Comparison of ENCODE assay signal across 8 mouse cellular contexts in the genomic region with DNA sequence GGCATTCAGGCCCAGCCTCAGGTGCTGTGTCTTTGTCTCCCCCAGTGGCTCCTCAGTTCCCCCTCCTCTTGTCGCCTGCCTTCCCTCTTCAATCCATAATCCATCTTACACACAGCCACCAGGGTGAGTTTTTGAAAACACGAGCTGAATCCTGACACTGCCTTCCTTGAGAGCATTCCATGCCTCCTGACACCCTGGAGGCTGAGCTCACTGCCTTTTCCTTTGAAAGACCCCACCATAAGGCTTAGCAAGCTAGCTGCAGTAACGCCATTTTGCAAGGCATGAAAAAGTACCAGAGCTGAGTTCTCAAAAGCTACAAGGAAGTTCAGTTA. TPM values are rescaled to one million over a fixed set of nuclear protein-coding genes. Genes with fewer than 3 reads are reported as not detected.
DNase-seq lines count a peak whose midpoint lies in the region; ATAC-seq and TF ChIP-seq lines count a peak whose summit lies in the region.
"Not testable (repeated sequence)": the region's sequence is repeated elsewhere in the genome, so short reads cannot be mapped to it uniquely, and the experiment has no call there.

No protein-coding gene starts in this region.

- H3K27ac ChIP-seq in cortical plate, adult 2 months (ENCODE audit: insufficient read depth, low read length): peak overlapping the region; percentile 84; the same call in 1 of the 2 replicates
- H3K27ac ChIP-seq in forebrain, embryonic 15.5 days (replicated peaks): peak overlapping the region; percentile 93
- H3K27ac ChIP-seq in heart, postnatal 0 days (ENCODE audit: low read depth): peak overlapping the region; percentile 90
- peak overlapping the region; percentile 77 for H3K27ac ChIP-seq in intestine, postnatal 0 days (ENCODE audit: low read depth, low read length)
- H3K27ac ChIP-seq in limb, embryonic 15.5 days: peak overlapping the region; percentile 87
- peak overlapping the region; percentile 47 for H3K27ac ChIP-seq in macrophage
- peak overlapping the region; percentile 87 for H3K27ac ChIP-seq in neural tube, embryonic 13.5 days (replicated peaks)

- 0 out of 2 replicates have a peak, but pooled peaks have one; percentile 8 for ATAC-seq in forebrain, embryonic 15.5 days (replicated peaks)
- not testable (repeated sequence) for ATAC-seq in heart, postnatal 0 days (ENCODE audit: insufficient read depth, low read depth); intestine, postnatal 0 days; limb, embryonic 15.5 days (ENCODE audit: insufficient number of reproducible peaks, low FRiP score, low TSS enrichment, low read depth); neural tube, embryonic 13.5 days (ENCODE audit: low read depth)

- TF ChIP-seq CTCF in cortical plate, adult 2 months (IDR thresholded peaks at IDR 0.05; ENCODE audit: extremely low read depth, insufficient read depth, low read length); heart, postnatal 0 days (IDR thresholded peaks at IDR 0.05; ENCODE audit: low read depth): not testable (repeated sequence)
- TF ChIP-seq CTCF in intestine, postnatal 0 days (IDR thresholded peaks at IDR 0.05; ENCODE audit: low read depth): peak; percentile 25; the same call in 1 of the 2 replicates

- TF ChIP-seq EP300 in heart, postnatal 0 days (IDR thresholded peaks at IDR 0.05; ENCODE audit: low read depth): not testable (repeated sequence)

- not testable (repeated sequence) for H3K27me3 ChIP-seq in forebrain, embryonic 15.5 days; heart, postnatal 0 days (ENCODE audit: control insufficient read depth, insufficient read depth, low read length); intestine, postnatal 0 days (replicated peaks; ENCODE audit: control insufficient read depth, insufficient read depth, low read length); limb, embryonic 15.5 days; neural tube, embryonic 13.5 days

- not testable (repeated sequence) for H3K4me3 ChIP-seq in cortical plate, adult 2 months (ENCODE audit: insufficient read depth, low read length); intestine, postnatal 0 days (ENCODE audit: low read depth, low read length)
- H3K4me3 ChIP-seq in forebrain, embryonic 15.5 days: peak overlapping the region; percentile 14
- H3K4me3 ChIP-seq in heart, postnatal 0 days (ENCODE audit: low read depth, low read length): peak overlapping the region; percentile 7
- peak overlapping the region; percentile 20 for H3K4me3 ChIP-seq in limb, embryonic 15.5 days
- peak overlapping the region; percentile 19; the same call in 1 of the 2 replicates for H3K4me3 ChIP-seq in macrophage (ENCODE audit: inconsistent target)
- peak overlapping the region; percentile 12 for H3K4me3 ChIP-seq in neural tube, embryonic 13.5 days

- 9% methylated on average over 3 of the region's 3 CpGs for WGBS in forebrain, embryonic 15.5 days
- 19% methylated on average over 3 of the region's 3 CpGs for WGBS in heart, postnatal 0 days
- 17% methylated on average over 3 of the region's 3 CpGs for WGBS in intestine, postnatal 0 days
- 15% methylated on average over 3 of the region's 3 CpGs for WGBS in limb, embryonic 15.5 days
- WGBS in macrophage (ENCODE audit: missing documents): 55% methylated on average over 2 of the region's 3 CpGs
- WGBS in neural tube, embryonic 13.5 days: 8% methylated on average over 3 of the region's 3 CpGs

- not testable (repeated sequence) for TF ChIP-seq POLR2A in cortical plate, adult 2 months (IDR thresholded peaks at IDR 0.05; ENCODE audit: extremely low read depth, insufficient read depth, low read length)

- H3K4me2 ChIP-seq in forebrain, embryonic 15.5 days (replicated peaks): peak overlapping the region; percentile 30
- peak overlapping the region; percentile 41 for H3K4me2 ChIP-seq in heart, postnatal 0 days (ENCODE audit: low read depth, low read length)
- H3K4me2 ChIP-seq in intestine, postnatal 0 days (replicated peaks; ENCODE audit: low read depth): 0 out of 2 replicates have a peak overlapping the region, but pooled peaks have one; percentile 46
- H3K4me2 ChIP-seq in limb, embryonic 15.5 days: peak overlapping the region; percentile 37
- H3K4me2 ChIP-seq in neural tube, embryonic 13.5 days: peak overlapping the region; percentile 33

- H3K79me2 ChIP-seq in macrophage (ENCODE audit: inconsistent target): not testable (repeated sequence)

- 0 out of 2 replicates have a peak overlapping the region, but pooled peaks have one; percentile 9 for H3K9ac ChIP-seq in forebrain, embryonic 15.5 days (replicated peaks)
- not testable (repeated sequence) for H3K9ac ChIP-seq in heart, postnatal 0 days (replicated peaks; ENCODE audit: low read depth, low read length); intestine, postnatal 0 days (ENCODE audit: low read depth, low read length); limb, embryonic 15.5 days
- H3K9ac ChIP-seq in neural tube, embryonic 13.5 days: peak overlapping the region; percentile 41; the same call in 1 of the 2 replicates

- not testable (repeated sequence) for H3K9me3 ChIP-seq in forebrain, embryonic 15.5 days; heart, postnatal 0 days (replicated peaks; ENCODE audit: control insufficient read depth, low read length); intestine, postnatal 0 days (ENCODE audit: control insufficient read depth); limb, embryonic 15.5 days; neural tube, embryonic 13.5 days

- DNase-seq in heart, postnatal 0 days (ENCODE audit: low spot score): not testable (repeated sequence)
- DNase-seq in thymus, postnatal 25 days: peak; percentile 22

- peaks cover 15% of the 10 kb centered on the region for H3K4me1 ChIP-seq in cortical plate, adult 2 months (ENCODE audit: control insufficient read depth, insufficient read depth, low read length)
- peaks cover 48% of the 10 kb centered on the region for H3K4me1 ChIP-seq in forebrain, embryonic 15.5 days
- peaks cover 45% of the 10 kb centered on the region for H3K4me1 ChIP-seq in heart, postnatal 0 days (ENCODE audit: control insufficient read depth, insufficient read depth)
- H3K4me1 ChIP-seq in intestine, postnatal 0 days (replicated peaks; ENCODE audit: control insufficient read depth, insufficient read depth, low read length): peaks cover 21% of the 10 kb centered on the region; the same call in 1 of the 2 replicates
- H3K4me1 ChIP-seq in limb, embryonic 15.5 days: peaks cover 50% of the 10 kb centered on the region
- peaks cover 51% of the 10 kb centered on the region for H3K4me1 ChIP-seq in neural tube, embryonic 13.5 days (replicated peaks)

- H3K36me3 ChIP-seq in forebrain, embryonic 15.5 days; heart, postnatal 0 days (replicated peaks; ENCODE audit: control insufficient read depth, insufficient read depth, low read length); intestine, postnatal 0 days (ENCODE audit: control insufficient read depth, insufficient read depth); limb, embryonic 15.5 days; macrophage (ENCODE audit: inconsistent target); neural tube, embryonic 13.5 days: not testable (repeated sequence)

RNA-seq across cellular contexts. Expression of a gene that starts 34.6 kb away (rescaled TPM):
- 14.7 and 15.6 TPM in 2 replicates for polyA plus RNA-seq in cortical plate, adult 2 months (2012; rRNA removed)
- polyA plus RNA-seq in forebrain, embryonic 15.5 days (2015; fragmentation: Nextera tagmentation; extraction: Ambion mirVana): 31.8 and 33.6 TPM in 2 replicates
- total RNA-seq in heart, postnatal 0 days (2014; rRNA removed; ENCODE audit: low replicate concordance): 54.5 and 119 TPM in 2 replicates
- 55.4 and 62.4 TPM in 2 replicates for polyA plus RNA-seq in heart, postnatal 0 days (2015; fragmentation: Nextera tagmentation; extraction: Ambion mirVana)
- polyA plus RNA-seq in intestine, postnatal 0 days (2015; fragmentation: Nextera tagmentation; extraction: Ambion mirVana): 64.6 and 68.4 TPM in 2 replicates
- polyA plus RNA-seq in limb, embryonic 15.5 days (2015; fragmentation: Nextera tagmentation; extraction: Ambion mirVana): 117 and 129 TPM in 2 replicates
- total RNA-seq in macrophage (2018; cell fraction: chromatin; rRNA removed): 100 to 1,000 TPM in 21 of 26 experiments, 10 to 100 TPM in 5; 72.9 to 153 (median 117) TPM
- 100 to 1,000 TPM; 107 to 139 (median 117) TPM for total RNA-seq in macrophage (2018; cell fraction: cytosol; rRNA removed)
- total RNA-seq in macrophage (2018; cell fraction: nucleus; rRNA removed): 100 to 1,000 TPM in 13 of 26 experiments, 10 to 100 TPM in 13; 73.3 to 148 (median 98.6) TPM
- 68.1 to 117 TPM (median 91.5 TPM) in 3 replicates for polyA plus RNA-seq in macrophage (2018)
- polyA plus RNA-seq in neural tube, embryonic 13.5 days (2015; fragmentation: Nextera tagmentation; extraction: Ambion mirVana): 34.0 and 36.5 TPM in 2 replicates
